Mouse (Mus musculus): Measurements from ENCODE around the gene Rbp7.

Rbp7 gene

DNA sequence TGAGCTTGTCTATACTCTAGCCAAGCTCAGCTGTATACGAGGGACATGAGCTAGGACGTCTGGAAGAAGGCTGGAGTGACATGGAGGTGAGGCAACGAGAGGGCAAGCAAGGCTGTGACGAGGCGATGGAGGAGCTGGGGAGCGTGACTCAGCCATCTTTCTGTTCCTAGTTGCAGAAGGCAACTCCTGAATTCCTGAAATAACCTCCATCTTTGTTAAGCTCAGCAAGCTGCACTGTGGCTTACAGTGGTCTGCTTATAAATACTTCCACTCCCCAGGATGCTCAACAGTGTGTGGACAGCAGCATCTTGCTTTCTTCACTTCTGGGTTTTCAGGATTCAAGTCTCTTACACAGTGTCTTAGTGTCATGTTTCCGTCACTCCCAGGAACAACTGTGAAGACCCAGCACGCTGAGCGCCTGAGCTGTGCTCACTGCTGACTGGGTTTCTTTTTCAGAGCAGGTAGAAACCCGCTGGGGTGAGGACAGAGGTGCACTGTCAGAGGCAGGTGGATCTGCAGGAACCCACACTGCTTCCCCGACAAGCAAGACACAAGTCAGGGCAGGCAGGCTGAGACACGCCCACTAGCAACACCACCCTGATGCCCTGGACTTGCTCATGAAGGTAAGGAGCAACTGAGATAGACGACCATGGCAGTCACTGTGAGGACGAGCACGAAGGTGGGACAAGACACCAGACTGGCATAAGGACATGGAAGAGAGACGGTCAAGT lies 48.9 kb downstream of the Rbp7 start:
- in situ Hi-C loops (cut with MboI): no loop called here

DNA sequence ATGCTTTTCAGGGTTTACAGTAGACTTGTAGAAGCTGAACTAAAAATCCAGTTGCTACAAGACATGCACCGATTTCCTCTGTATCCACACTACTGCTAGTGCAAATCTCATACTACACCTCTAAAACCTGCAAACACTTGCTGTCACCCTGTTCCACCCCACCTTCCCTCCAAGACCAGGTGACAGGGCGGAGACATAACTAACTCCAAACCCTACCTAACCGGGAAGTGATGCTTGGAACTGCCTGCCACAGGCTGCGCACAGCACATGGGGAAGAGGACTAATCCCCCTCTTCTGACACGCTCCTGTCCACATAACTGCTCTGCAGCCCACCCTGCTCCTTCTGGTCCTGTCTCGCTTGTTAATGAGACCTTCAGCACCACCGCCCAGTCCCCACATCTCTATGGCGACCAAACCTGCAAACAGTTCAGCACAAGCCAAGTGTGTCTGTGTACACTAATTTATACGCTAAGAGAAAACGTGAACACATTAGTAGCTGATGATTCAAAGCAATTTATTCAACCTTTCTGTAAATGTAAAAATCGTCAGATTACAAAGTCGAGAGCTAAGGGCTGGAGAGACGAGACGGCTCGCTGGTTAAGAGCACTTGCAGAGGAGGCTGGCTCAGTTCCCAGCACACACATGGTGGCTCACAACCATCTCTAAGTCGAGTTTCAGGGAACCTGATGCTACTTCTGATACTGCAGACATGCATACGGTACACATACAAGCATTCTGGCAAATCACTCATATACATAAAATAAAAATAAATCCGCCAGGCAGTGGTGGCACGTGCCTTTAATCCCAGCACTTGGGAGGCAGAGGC lies 49.9 kb downstream of the Rbp7 start:
- in situ Hi-C loops (cut with MboI): no loop called here

DNA sequence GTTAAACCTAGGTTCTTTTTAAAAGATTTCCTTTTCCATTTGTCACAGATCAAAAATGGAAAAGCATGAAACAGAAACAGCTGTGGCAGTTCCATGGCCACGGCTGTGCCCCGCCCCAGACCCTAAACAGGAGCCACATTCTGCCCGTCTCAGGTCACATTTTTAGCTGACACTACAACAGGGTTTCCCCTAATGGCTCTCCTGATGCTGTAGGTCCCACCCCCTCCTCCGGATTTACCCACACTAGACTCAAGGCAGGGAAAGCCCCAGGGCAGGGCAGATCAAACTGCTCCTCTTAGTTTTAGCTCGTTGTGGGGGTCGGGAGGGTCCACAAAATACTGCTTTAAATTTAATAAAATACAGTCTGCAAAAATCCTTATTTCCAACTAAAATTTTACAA lies 51.7 kb downstream of the Rbp7 start:
- in situ Hi-C loops (cut with MboI): no loop called here

DNA sequence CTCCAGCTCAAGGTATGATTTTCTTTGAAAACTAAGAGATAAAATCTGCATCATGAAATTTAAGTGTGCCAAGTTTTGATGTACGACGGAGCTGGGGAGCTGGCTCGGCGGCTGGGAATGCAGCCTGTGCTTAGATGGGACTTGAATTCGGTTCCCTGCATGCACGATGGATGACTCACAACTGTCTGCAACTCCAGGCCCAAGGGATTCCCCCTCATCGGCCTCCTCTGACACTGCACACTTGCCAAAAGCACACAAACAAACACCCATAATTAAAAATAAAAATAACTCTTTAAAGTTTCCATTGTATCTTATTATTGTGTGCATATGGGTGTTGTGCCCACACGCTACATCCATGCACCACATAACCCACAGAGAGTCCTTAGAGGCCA lies 53.2 kb downstream of the Rbp7 start:
- in situ Hi-C loops (cut with MboI): no loop called here

DNA sequence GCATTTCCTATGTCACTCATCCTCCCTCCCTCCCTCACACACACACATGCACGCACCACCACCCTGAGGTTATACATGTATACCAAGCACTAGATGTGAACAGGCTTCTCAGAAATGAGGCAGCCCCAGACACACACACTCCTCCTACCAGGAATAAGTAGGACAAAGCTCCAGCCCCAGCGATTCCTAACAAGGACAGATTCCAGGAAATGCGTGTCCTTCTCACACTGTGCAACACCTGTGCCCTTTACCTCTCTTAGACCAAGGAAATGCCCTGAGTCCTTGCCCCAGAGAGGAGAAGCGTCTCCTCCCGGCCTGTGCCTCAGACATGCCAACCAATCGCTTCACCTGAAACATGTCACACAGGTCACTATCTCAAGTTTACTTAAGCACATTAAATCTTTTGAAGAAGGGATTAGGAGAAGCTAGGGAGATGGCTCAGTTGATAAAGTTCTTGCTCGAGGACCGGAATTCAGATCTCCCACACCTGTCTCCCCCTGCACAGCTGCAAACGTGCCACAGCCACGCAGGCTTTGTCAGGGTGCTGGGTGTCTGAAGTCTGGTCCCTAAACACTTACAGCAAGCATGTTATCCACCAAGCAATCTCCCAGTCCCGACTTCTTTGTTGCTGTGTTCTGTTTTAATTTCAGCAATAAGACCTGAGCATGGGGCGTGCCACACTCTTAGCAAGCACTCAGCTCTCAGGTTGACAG lies 53.7 kb downstream of the Rbp7 start:
- in situ Hi-C loops (cut with MboI): no loop called here
